Mouse (Mus musculus) thymus, adult 2 months (tissue): Measurements from ENCODE around the gene Olfr1367.

Experiments used
- CTCF ChIP-seq: fragments of 200-500 bp; IDR thresholded peaks from 2 replicates; pipeline ENCODE4 v1.5.1; 2012; ENCODE audit warnings: mild to moderate bottlenecking, control low read depth, low read length, moderate library complexity, borderline replicate concordance; ENCODE audit not compliant: control insufficient read depth, poor library complexity, insufficient read depth; ENCODE audit errors: extremely low read depth
- POLR2A ChIP-seq: fragments of 200-500 bp; IDR thresholded peaks from 2 replicates; pipeline ENCODE4 v1.6.1; 2012; ENCODE audit warnings: mild to moderate bottlenecking, low read length, control low read depth, moderate library complexity; ENCODE audit not compliant: control insufficient read depth, poor library complexity, insufficient read depth; ENCODE audit errors: extremely low read depth

DNA sequence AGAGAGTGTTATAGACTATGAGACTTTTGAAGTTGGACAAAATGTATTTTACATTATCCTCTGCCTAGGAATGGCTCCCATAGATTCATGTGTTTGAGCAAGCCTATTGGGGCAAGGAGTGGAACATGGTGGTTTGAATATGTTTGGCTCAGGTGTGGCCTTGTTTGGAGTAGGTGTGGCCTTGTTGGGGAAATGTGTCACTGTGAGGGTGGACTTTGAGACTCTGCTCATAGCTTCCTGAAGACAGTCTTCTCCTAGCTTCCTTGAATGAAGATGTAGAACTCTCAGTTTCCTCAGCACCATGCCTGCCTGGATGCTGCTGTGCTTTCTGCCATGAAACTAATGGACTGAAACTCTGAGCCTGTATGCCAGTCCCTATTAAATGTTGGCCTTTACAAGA lies 3.9 kb downstream of the Olfr1367 start:
- TF ChIP-seq CTCF (no peak), POLR2A (no peak)
